Mouse (Mus musculus) CH12.LX (cell line): ENCODE measurements around the gene Zfp423. TPM values are rescaled to one million over a fixed set of nuclear protein-coding genes. Genes with fewer than 3 reads are reported as not detected.

ENCODE experiments used
- DNase-seq: peaks from one replicate; pipeline ENCODE4 v3.0.0-alpha.2; 2013; ENCODE audit errors: extremely low read depth
- H3K27ac ChIP-seq: 2 replicates; pipeline ENCODE4 v1.5.1; 2012; ENCODE audit warnings: low read depth, mild to moderate bottlenecking, control low read depth, moderate library complexity; ENCODE audit not compliant: insufficient read depth
- H3K27me3 ChIP-seq: replicated peaks from 2 replicates; pipeline ENCODE3; 2012; ENCODE audit warnings: inconsistent platforms
- H3K36me3 ChIP-seq, 2 experiments: replicated peaks in 1 of 2; 2 replicates each; pipeline versions ENCODE3 to v1.6.1; 2012; ENCODE audit warnings: inconsistent platforms in 1 of 2, low read length in 1 of 2, mild to moderate bottlenecking in 1 of 2, mixed read lengths in 1 of 2, moderate library complexity in 1 of 2; ENCODE audit not compliant: control insufficient read depth in 1 of 2, insufficient read depth in 1 of 2
- H3K4me1 ChIP-seq, 2 experiments: 2 replicates each; pipeline ENCODE4 v1.6.1; 2012; ENCODE audit warnings: inconsistent platforms in 1 of 2, moderate library complexity in 1 of 2; ENCODE audit not compliant: insufficient read depth in 2 of 2, control insufficient read depth in 1 of 2
- H3K4me2 ChIP-seq: 2 replicates; pipeline ENCODE4 v1.6.1; 2012; ENCODE audit warnings: low read depth, mild to moderate bottlenecking, control low read depth; ENCODE audit not compliant: poor library complexity, insufficient read depth, severe bottlenecking
- H3K4me3 ChIP-seq, 3 experiments: fragments of 150-350 bp in 1 of 3; sonication (generic) in 1 of 3; replicated peaks in 1 of 3; 2 replicates each; pipeline versions ENCODE3 to v1.5.1; 2011 to 2012; ENCODE audit warnings: low read depth in 2 of 3, low read length in 2 of 3, mild to moderate bottlenecking in 2 of 3, moderate library complexity in 2 of 3, control low read depth in 1 of 3, improper control_type of control experiment in 1 of 3, inconsistent platforms in 1 of 3, mixed read lengths in 1 of 3; ENCODE audit not compliant: poor library complexity in 1 of 3
- H3K79me2 ChIP-seq: replicated peaks from 2 replicates; pipeline ENCODE4 v1.6.1; 2012; ENCODE audit warnings: mild to moderate bottlenecking, moderate library complexity; ENCODE audit not compliant: control insufficient read depth, poor library complexity, insufficient read depth, severe bottlenecking; ENCODE audit errors: extremely low read depth
- H3K9ac ChIP-seq: 2 replicates; pipeline ENCODE4 v1.6.1; 2012; ENCODE audit warnings: low read depth, mild to moderate bottlenecking, control low read depth, moderate library complexity; ENCODE audit not compliant: insufficient read depth
- H3K9me3 ChIP-seq: replicated peaks from 2 replicates; pipeline ENCODE3; 2012; ENCODE audit warnings: low read length, inconsistent platforms, mixed read lengths
- CHD2 ChIP-seq: IDR thresholded peaks from 2 replicates; pipeline ENCODE4 v1.6.1; 2011; ENCODE audit warnings: low read length, improper control_type of control experiment
- CTCF ChIP-seq, 2 experiments: IDR thresholded peaks in 1 of 2; conservative IDR thresholded peaks in 1 of 2; 2 replicates each; pipeline ENCODE4 v1.5.1; 2011 to 2012; ENCODE audit warnings: low read depth in 2 of 2, low read length in 2 of 2, improper control_type of control experiment in 1 of 2, inconsistent platforms in 1 of 2, mild to moderate bottlenecking in 1 of 2, moderate library complexity in 1 of 2
- E2F4 ChIP-seq: IDR thresholded peaks from 2 replicates; pipeline ENCODE4 v1.6.1; 2011; ENCODE audit warnings: low read depth, low read length, improper control_type of control experiment; ENCODE audit not compliant: insufficient replicate concordance
- ELF1 ChIP-seq: IDR thresholded peaks from 2 replicates; pipeline ENCODE4 v1.6.1; 2014; ENCODE audit warnings: low read depth, mild to moderate bottlenecking, inconsistent platforms, low read length, improper control_type of control experiment
- ETS1 ChIP-seq: conservative IDR thresholded peaks from 2 replicates; pipeline ENCODE4 v1.6.1; 2012; ENCODE audit warnings: low read depth, mild to moderate bottlenecking, inconsistent platforms, low read length, improper control_type of control experiment, moderate library complexity
- GABPA ChIP-seq: IDR thresholded peaks from 2 replicates; pipeline ENCODE4 v1.6.1; 2012; ENCODE audit warnings: low read depth, low read length, improper control_type of control experiment, inconsistent platforms; ENCODE audit not compliant: insufficient replicate concordance
- HCFC1 ChIP-seq: IDR thresholded peaks from 2 replicates; pipeline ENCODE4 v1.6.1; 2012; ENCODE audit warnings: low read depth, mild to moderate bottlenecking, inconsistent platforms, low read length, improper control_type of control experiment
- JUND ChIP-seq: conservative IDR thresholded peaks from 2 replicates; pipeline ENCODE4 v1.6.1; 2011; ENCODE audit warnings: low read depth, low read length, improper control_type of control experiment
- MAX ChIP-seq: IDR thresholded peaks from 2 replicates; pipeline ENCODE4 v1.6.1; 2011; ENCODE audit warnings: low read length, improper control_type of control experiment
- MAZ ChIP-seq: IDR thresholded peaks from 2 replicates; pipeline ENCODE4 v1.6.1; 2012; ENCODE audit warnings: low read depth, mild to moderate bottlenecking, inconsistent platforms, low read length, improper control_type of control experiment, moderate library complexity
- MXI1 ChIP-seq: IDR thresholded peaks from 2 replicates; pipeline ENCODE4 v1.6.1; 2011; ENCODE audit warnings: mild to moderate bottlenecking, low read depth, low read length, improper control_type of control experiment
- NELFE ChIP-seq: IDR thresholded peaks from 2 replicates; pipeline ENCODE4 v1.6.1; 2011; ENCODE audit warnings: low read depth, low read length, improper control_type of control experiment
- POLR2AphosphoS2 ChIP-seq: IDR thresholded peaks from 2 replicates; pipeline ENCODE4 v1.6.1; 2011; ENCODE audit warnings: low read depth, low read length, improper control_type of control experiment
- RCOR1 ChIP-seq: conservative IDR thresholded peaks from 2 replicates; pipeline ENCODE4 v1.6.1; 2012; ENCODE audit warnings: low read depth, mild to moderate bottlenecking, inconsistent platforms, low read length, improper control_type of control experiment
- TCF12 ChIP-seq: IDR thresholded peaks from 2 replicates; pipeline ENCODE4 v1.6.1; 2014; ENCODE audit warnings: low read depth, mild to moderate bottlenecking, inconsistent platforms, low read length, improper control_type of control experiment
- UBTF ChIP-seq: IDR thresholded peaks from 2 replicates; pipeline ENCODE4 v1.6.1; 2012; ENCODE audit warnings: low read depth, mild to moderate bottlenecking, inconsistent platforms, low read length, improper control_type of control experiment, moderate library complexity
- USF1 ChIP-seq: IDR thresholded peaks from 2 replicates; pipeline ENCODE4 v1.6.1; 2014; ENCODE audit warnings: low read depth, mild to moderate bottlenecking, inconsistent platforms, low read length, improper control_type of control experiment
- USF2 ChIP-seq: conservative IDR thresholded peaks from 2 replicates; pipeline ENCODE4 v1.6.1; 2011; ENCODE audit warnings: low read depth, low read length, improper control_type of control experiment
- ZC3H11A ChIP-seq: IDR thresholded peaks from 2 replicates; pipeline ENCODE4 v1.6.1; 2012; ENCODE audit warnings: low read depth, mild to moderate bottlenecking, inconsistent platforms, low read length, improper control_type of control experiment
- ZNF384 ChIP-seq: IDR thresholded peaks from 2 replicates; pipeline ENCODE4 v1.6.1; 2012; ENCODE audit warnings: low read depth, low read length, improper control_type of control experiment, inconsistent platforms
- dilution Hi-C: fragments of 300-500 bp; cut with MboI; formaldehyde crosslinking; loops from 2 replicates; pipeline ENCODE4 v1.14.3; 2020; ENCODE audit warnings: low sequenced_read_pairs; ENCODE audit not compliant: extremely low pct_unique_long_range_greater_than_20kb, extremely low pct_ligation_motif_present
- in situ Hi-C: fragments of 300-500 bp; cut with MboI; formaldehyde crosslinking; loops from 3 replicates; pipeline ENCODE4 v1.14.3; 2019; ENCODE audit warnings: low sequenced_read_pairs, low pct_ligation_motif_present, low pct_unique_long_range_greater_than_20kb, mixed read lengths
- polyA plus RNA-seq: library from polyadenylated mRNA; unstranded; fragments of >175 nt; gene quantifications from 2 replicates; pipeline ENCODE4 v1.2.1, GENCODE M21; 2012; ENCODE audit warnings: low read depth; ENCODE audit not compliant: insufficient read length
- total RNA-seq, 2 experiments: library from RNA; depleted of rRNA; stranded (reverse); fragments of 300-350 nt in 1 of 2; fragments of >200 nt in 1 of 2; gene quantifications; 2 replicates each; pipeline ENCODE4 v1.2.3; 2012 to 2014

Zfp423 gene
- total and polyA plus RNA-seq, 3 experiments, result 0.25 to 2.7 (median 0.32) TPM

DNA sequence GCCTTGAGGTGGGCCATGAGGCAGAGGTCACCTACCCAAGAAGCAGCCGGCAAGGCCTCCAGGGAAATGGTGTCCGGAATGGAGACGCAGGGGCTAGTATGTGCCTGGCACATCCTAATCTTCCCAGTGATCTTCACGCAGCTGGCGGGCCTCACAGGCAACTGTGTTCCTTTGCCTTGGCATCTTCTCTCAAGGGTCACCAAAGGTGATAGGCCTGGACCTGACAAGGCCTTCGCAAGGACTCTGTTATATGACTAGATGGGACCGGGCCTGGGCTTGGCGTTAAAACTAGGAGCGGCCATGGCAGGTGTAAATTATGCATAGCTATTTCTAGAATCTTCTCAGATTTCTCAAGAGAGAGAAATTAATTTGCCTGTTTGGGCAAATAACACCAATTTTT is 303.4 kb downstream of the Zfp423 start:
- H3K4me1 ChIP-seq, result peaks cover 6 to 20% of the 10 kb centered on the region in 2 experiments; a peak in 3 of 4 replicates
- in situ Hi-C loops, result no loop called here
- dilution Hi-C loops, result no loop called here

DNA sequence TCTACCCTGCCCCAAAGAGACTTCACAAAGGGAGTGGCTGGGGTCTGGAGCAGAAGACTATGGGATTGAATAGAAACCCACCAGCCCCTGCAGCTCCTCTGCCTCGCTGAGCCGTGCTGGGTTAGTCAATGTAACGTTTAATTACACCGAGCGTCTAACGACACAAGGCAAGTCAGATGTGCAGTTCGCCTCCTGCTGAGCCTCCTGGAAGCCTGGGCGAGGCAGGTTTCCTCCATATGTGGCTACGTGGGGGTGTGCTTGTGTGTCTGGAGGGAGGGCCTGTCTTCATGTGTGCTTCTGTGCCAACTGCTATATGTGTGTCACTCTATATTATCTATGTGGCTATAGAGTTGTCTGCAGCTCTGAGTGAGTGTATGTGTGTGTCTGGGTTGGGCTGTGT is 311.6 kb downstream of the Zfp423 start:
- TF ChIP-seq USF1, result no peak
- TF ChIP-seq CTCF (conservative IDR thresholded peaks at IDR 0.05 in 1 of 2, IDR thresholded peaks at IDR 0.05 in 1 of 2; ENCODE audit: low read depth in 2 of 2, low read length in 2 of 2), result no peak
- no peak for TF ChIP-seq JUND
- no peak for TF ChIP-seq MXI1
- no peak for TF ChIP-seq RCOR1
- no peak for TF ChIP-seq CHD2
- TF ChIP-seq ETS1, result no peak
- TF ChIP-seq ZC3H11A, result no peak
- no peak for TF ChIP-seq TCF12
- no peak for TF ChIP-seq GABPA
- TF ChIP-seq USF2, result no peak
- in situ Hi-C loops, result loop anchor here (10.0 kb wide), 1 partner anchor 53 kb away; no protein-coding TSS in a partner anchor
- no peak overlapping the region for H3K27ac ChIP-seq

More for the DNA sequence above, 303.4 kb downstream of the Zfp423 start:
- Histone ChIP-seq H3K27ac (no peak overlapping the region), H3K27me3 (no peaks in the 10 kb centered on the region), H3K9me3 (peaks cover 4% of the 10 kb centered on the region), H3K79me2 (no peaks in the 10 kb centered on the region), H3K4me2 (no peak overlapping the region), H3K36me3 (no peaks in the 10 kb centered on the region), H3K4me3 (no peak overlapping the region), H3K9ac (no peak overlapping the region)
- TF ChIP-seq POLR2AphosphoS2, result no peak
- no peak for TF ChIP-seq ZNF384
- TF ChIP-seq ELF1, result no peak
- TF ChIP-seq MAX, result no peak
- TF ChIP-seq HCFC1, result no peak
- no peak for TF ChIP-seq USF2
- no peak for TF ChIP-seq TCF12
- TF ChIP-seq NELFE, result no peak
- no peak for TF ChIP-seq USF1
- TF ChIP-seq UBTF, result no peak
- no peak for TF ChIP-seq MAZ
- no peak for TF ChIP-seq E2F4
- no peak for TF ChIP-seq RCOR1
- no peak for DNase-seq

More for the DNA sequence above, 311.6 kb downstream of the Zfp423 start:
- dilution Hi-C loops, result no loop called here
- Histone ChIP-seq H3K36me3 (no peaks in the 10 kb centered on the region), H3K79me2 (no peaks in the 10 kb centered on the region), H3K27me3 (no peaks in the 10 kb centered on the region), H3K4me3 (no peak overlapping the region), H3K9me3 (no peaks in the 10 kb centered on the region), H3K4me1 (no peaks in the 10 kb centered on the region), H3K4me2 (no peak overlapping the region), H3K9ac (no peak overlapping the region)
- no peak for DNase-seq
